Mouse (Mus musculus) stomach, postnatal 0 days (tissue): ENCODE data around the gene Bmp7.

ENCODE experiments used
- CTCF ChIP-seq: IDR thresholded peaks from 2 replicates; pipeline ENCODE4 v1.5.1; 2016; ENCODE audit warnings: antibody characterized with exemption, low read depth, mild to moderate bottlenecking, moderate library complexity
- EP300 ChIP-seq: optimal IDR thresholded peaks from 2 replicates; pipeline ENCODE3; 2016; ENCODE audit warnings: antibody characterized with exemption

DNA sequence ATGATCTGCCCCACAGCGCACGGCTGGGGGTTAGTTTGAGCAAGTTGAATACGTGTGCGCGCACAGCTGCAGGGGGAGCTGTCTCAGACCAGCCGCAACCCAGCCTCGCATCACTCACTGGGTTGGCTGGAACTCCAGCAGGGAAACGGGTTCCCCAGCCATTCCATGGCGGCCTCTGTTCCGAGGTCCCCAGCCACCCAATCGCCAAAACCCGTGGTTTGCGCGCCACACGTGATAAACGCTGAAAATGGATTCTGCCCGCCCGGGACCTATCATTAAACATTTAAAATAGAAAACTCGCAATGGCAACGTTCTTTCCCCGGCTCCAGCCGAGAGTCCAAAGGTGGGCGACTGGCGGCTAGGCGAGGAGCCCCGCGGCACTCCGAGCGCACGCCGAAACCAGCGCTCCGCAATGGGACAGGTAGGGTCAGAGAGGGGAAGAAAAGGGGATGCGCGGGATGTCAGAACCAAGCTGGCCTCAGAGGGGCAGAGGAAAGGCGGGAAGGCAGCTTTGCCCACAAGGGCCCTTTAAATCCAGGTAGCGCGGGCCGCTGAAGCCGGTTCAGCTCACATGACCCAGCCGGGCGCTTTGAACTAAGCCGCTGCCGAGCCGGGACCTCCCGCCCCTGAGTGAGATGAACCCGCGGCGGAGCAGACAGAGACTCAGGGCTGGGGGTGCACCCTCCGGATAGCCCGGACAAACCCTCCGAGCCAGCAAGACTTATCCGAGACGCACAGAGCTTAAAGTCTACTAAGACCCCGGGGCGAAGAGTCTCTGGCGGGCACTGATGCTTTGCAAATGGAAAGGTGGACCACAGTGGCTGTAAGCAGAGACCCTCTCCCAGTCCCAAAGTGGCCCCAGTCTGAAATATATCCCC is 1.1 kb downstream of the Bmp7 start:
- TF ChIP-seq EP300 (no peak), CTCF (peak; percentile 59)
